Mouse (Mus musculus): ENCODE data around the gene Bpifb2. TPM values are rescaled to one million over a fixed set of nuclear protein-coding genes. Genes with fewer than 3 reads are reported as not detected.

Bpifb2 gene
- total RNA-seq, 1 experiment = not detected

GRCm38 (mm10) chr2:153933311-153933710 lies 58.5 kb downstream of the Bpifb2 start:
- DNase-seq (ENCODE audit: low read depth, low spot score) = no peak
- no peaks in the 10 kb centered on the region for H3K36me3 ChIP-seq (ENCODE audit: control insufficient read depth, insufficient read depth, low read length, poor library complexity, severe bottlenecking)
- H3K27ac ChIP-seq (ENCODE audit: insufficient read depth, low read depth, low read length, poor library complexity, severe bottlenecking) = no peak overlapping the region
- TF ChIP-seq ZC3H11A (IDR thresholded peaks at IDR 0.05; ENCODE audit: borderline replicate concordance, low read depth, low read length) (no peak), ZNF384 (IDR thresholded peaks at IDR 0.05; ENCODE audit: low read depth, low read length) (no peak)
- H3K9ac ChIP-seq (ENCODE audit: insufficient read depth, low read depth, low read length, poor library complexity, severe bottlenecking) = no peak overlapping the region
- no peaks in the 10 kb centered on the region for H3K4me1 ChIP-seq (ENCODE audit: control insufficient read depth in 2 of 2, insufficient read depth in 2 of 2, low read length in 2 of 2, poor library complexity in 1 of 2)
- no peak overlapping the region for H3K4me3 ChIP-seq (ENCODE audit: insufficient read depth in 1 of 2, low read depth in 1 of 2, low read length in 2 of 2, poor library complexity in 1 of 2, severe bottlenecking in 1 of 2)
- in situ Hi-C loops (cut with MboI; ENCODE audit: low sequenced_read_pairs in 2 of 2, unreplicated experiment in 2 of 2) = no loop called here
- H3K9me3 ChIP-seq (ENCODE audit: control insufficient read depth, insufficient read depth, low read depth, low read length) = no peaks in the 10 kb centered on the region

GRCm38 (mm10) chr2:153935348-153935747 lies 60.5 kb downstream of the Bpifb2 start:
- Histone ChIP-seq H3K4me1 (ENCODE audit: control insufficient read depth in 2 of 2, insufficient read depth in 2 of 2, low read length in 2 of 2, poor library complexity in 1 of 2) (no peaks in the 10 kb centered on the region), H3K27ac (ENCODE audit: insufficient read depth, low read depth, low read length, poor library complexity, severe bottlenecking) (0 out of 2 replicates have a peak overlapping the region, but pooled peaks have one; percentile 2), H3K9ac (ENCODE audit: insufficient read depth, low read depth, low read length, poor library complexity, severe bottlenecking) (no peak overlapping the region), H3K4me3 (ENCODE audit: insufficient read depth in 1 of 2, low read depth in 1 of 2, low read length in 2 of 2, poor library complexity in 1 of 2, severe bottlenecking in 1 of 2) (no peak overlapping the region), H3K9me3 (ENCODE audit: control insufficient read depth, insufficient read depth, low read depth, low read length) (no peaks in the 10 kb centered on the region), H3K36me3 (ENCODE audit: control insufficient read depth, insufficient read depth, low read length, poor library complexity, severe bottlenecking) (no peaks in the 10 kb centered on the region)
- TF ChIP-seq ZC3H11A (IDR thresholded peaks at IDR 0.05; ENCODE audit: borderline replicate concordance, low read depth, low read length) (no peak), MAFK (IDR thresholded peaks at IDR 0.05; ENCODE audit: insufficient read depth, low read depth, low read length) (0 out of 2 replicates have a peak, but pooled peaks have one; percentile 15)
- in situ Hi-C loops (cut with MboI; ENCODE audit: low sequenced_read_pairs in 2 of 2, unreplicated experiment in 2 of 2) = no loop called here
- peak; percentile 30 for DNase-seq (ENCODE audit: low read depth, low spot score)

DNA sequence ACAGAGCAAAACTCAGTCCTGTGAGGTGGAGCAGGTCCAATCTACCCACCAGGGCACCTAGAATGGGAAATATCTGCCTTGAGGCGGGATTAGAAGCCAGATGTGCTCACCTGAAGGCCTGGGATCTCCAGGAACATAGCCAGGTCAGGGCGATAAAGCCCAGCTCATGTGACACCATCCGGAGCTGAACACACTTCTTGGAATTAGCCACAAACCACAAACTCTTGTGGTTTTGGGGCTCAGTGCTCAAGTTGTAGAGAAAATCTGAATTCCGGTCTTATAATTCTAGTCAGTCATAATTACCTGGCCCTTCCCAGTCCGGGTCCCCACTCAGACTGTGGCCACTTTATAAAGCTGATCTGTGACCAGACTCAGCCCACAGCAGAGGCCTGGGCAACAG lies 63.0 kb downstream of the Bpifb2 start, which contains the start of gene Bpifb4:
TSS of gene Bpifb4 (plus strand) at position 370 of the 400 bp plus-strand sequence.
- H3K9ac ChIP-seq (ENCODE audit: insufficient read depth, low read depth, low read length, poor library complexity, severe bottlenecking) = no peak within 1 kb of the TSS
- in situ Hi-C loops (cut with MboI; ENCODE audit: low sequenced_read_pairs in 2 of 2, unreplicated experiment in 2 of 2) = no loop called here
- no peak within 1 kb of the TSS for H3K4me3 ChIP-seq (ENCODE audit: insufficient read depth in 1 of 2, low read depth in 1 of 2, low read length in 2 of 2, poor library complexity in 1 of 2, severe bottlenecking in 1 of 2)
- DNase-seq (ENCODE audit: low read depth, low spot score) = no peak
- H3K9me3 ChIP-seq (ENCODE audit: control insufficient read depth, insufficient read depth, low read depth, low read length) = no peaks in the 10 kb centered on the region
- H3K36me3 ChIP-seq (ENCODE audit: control insufficient read depth, insufficient read depth, low read length, poor library complexity, severe bottlenecking) = no peaks in the 10 kb centered on the region
- TF ChIP-seq CHD2 (IDR thresholded peaks at IDR 0.05; ENCODE audit: low read depth, low read length) (no peak), MAFK (IDR thresholded peaks at IDR 0.05; ENCODE audit: insufficient read depth, low read depth, low read length) (no peak), ZC3H11A (IDR thresholded peaks at IDR 0.05; ENCODE audit: borderline replicate concordance, low read depth, low read length) (no peak), ZNF384 (IDR thresholded peaks at IDR 0.05; ENCODE audit: low read depth, low read length) (no peak), HCFC1 (IDR thresholded peaks at IDR 0.05; ENCODE audit: borderline replicate concordance, insufficient read depth, low read length) (no peak)
- no peak within 1 kb of the TSS for H3K27ac ChIP-seq (ENCODE audit: insufficient read depth, low read depth, low read length, poor library complexity, severe bottlenecking)
- H3K4me1 ChIP-seq (ENCODE audit: control insufficient read depth in 2 of 2, insufficient read depth in 2 of 2, low read length in 2 of 2, poor library complexity in 1 of 2) = no peaks in the 10 kb centered on the region

DNA sequence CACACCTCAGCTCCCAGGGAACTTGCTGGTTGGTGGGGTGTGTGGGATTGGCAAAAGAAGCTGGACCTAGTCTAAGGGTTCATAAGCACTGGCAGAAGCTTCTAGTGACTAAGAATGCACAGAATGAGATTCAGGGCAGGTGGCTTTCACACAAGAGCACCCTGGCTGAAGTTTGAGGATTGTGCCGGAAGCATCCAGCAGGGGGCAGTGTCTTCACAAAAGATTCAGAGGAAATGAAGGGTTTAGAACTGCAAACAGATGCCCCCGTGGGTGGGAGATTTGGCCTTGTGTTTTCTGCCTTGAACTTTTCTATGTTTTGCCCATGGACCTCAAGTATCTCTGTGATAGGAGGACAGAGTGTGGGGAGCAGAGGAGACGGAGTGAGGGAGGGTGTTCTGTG lies 68.7 kb downstream of the Bpifb2 start:
- Histone ChIP-seq H3K9ac (ENCODE audit: insufficient read depth, low read depth, low read length, poor library complexity, severe bottlenecking) (no peak overlapping the region), H3K27ac (ENCODE audit: insufficient read depth, low read depth, low read length, poor library complexity, severe bottlenecking) (no peak overlapping the region), H3K4me3 (ENCODE audit: insufficient read depth in 1 of 2, low read depth in 1 of 2, low read length in 2 of 2, poor library complexity in 1 of 2, severe bottlenecking in 1 of 2) (no peak overlapping the region), H3K9me3 (ENCODE audit: control insufficient read depth, insufficient read depth, low read depth, low read length) (no peaks in the 10 kb centered on the region), H3K36me3 (ENCODE audit: control insufficient read depth, insufficient read depth, low read length, poor library complexity, severe bottlenecking) (no peaks in the 10 kb centered on the region), H3K4me1 (ENCODE audit: control insufficient read depth in 2 of 2, insufficient read depth in 2 of 2, low read length in 2 of 2, poor library complexity in 1 of 2) (no peaks in the 10 kb centered on the region)
- in situ Hi-C loops (cut with MboI; ENCODE audit: low sequenced_read_pairs in 2 of 2, unreplicated experiment in 2 of 2) = no loop called here
- peak; percentile 60 for DNase-seq (ENCODE audit: low read depth, low spot score)
- TF ChIP-seq HCFC1 (IDR thresholded peaks at IDR 0.05; ENCODE audit: borderline replicate concordance, insufficient read depth, low read length) (no peak), CHD2 (IDR thresholded peaks at IDR 0.05; ENCODE audit: low read depth, low read length) (no peak)

GRCm38 (mm10) chr2:153944567-153944966 lies 69.7 kb downstream of the Bpifb2 start:
- Histone ChIP-seq H3K9me3 (ENCODE audit: control insufficient read depth, insufficient read depth, low read depth, low read length) (no peaks in the 10 kb centered on the region), H3K9ac (ENCODE audit: insufficient read depth, low read depth, low read length, poor library complexity, severe bottlenecking) (no peak overlapping the region), H3K36me3 (ENCODE audit: control insufficient read depth, insufficient read depth, low read length, poor library complexity, severe bottlenecking) (no peaks in the 10 kb centered on the region), H3K4me1 (ENCODE audit: control insufficient read depth in 2 of 2, insufficient read depth in 2 of 2, low read length in 2 of 2, poor library complexity in 1 of 2) (no peaks in the 10 kb centered on the region), H3K27ac (ENCODE audit: insufficient read depth, low read depth, low read length, poor library complexity, severe bottlenecking) (no peak overlapping the region), H3K4me3 (ENCODE audit: insufficient read depth in 1 of 2, low read depth in 1 of 2, low read length in 2 of 2, poor library complexity in 1 of 2, severe bottlenecking in 1 of 2) (no peak overlapping the region)
- TF ChIP-seq ZNF384 (IDR thresholded peaks at IDR 0.05; ENCODE audit: low read depth, low read length) (no peak), MAFK (IDR thresholded peaks at IDR 0.05; ENCODE audit: insufficient read depth, low read depth, low read length) (no peak), ZC3H11A (IDR thresholded peaks at IDR 0.05; ENCODE audit: borderline replicate concordance, low read depth, low read length) (no peak), CHD2 (IDR thresholded peaks at IDR 0.05; ENCODE audit: low read depth, low read length) (no peak)
- in situ Hi-C loops (cut with MboI; ENCODE audit: low sequenced_read_pairs in 2 of 2, unreplicated experiment in 2 of 2) = no loop called here
- DNase-seq (ENCODE audit: low read depth, low spot score) = no peak

Other genes with a start within 250 kb of the Bpifb2 start
- 9.1 and 12.7 TPM in 2 replicates for gene Commd7, start 242.3 kb upstream of the Bpifb2 start, total RNA-seq (2012; rRNA removed)
- 136 and 183 TPM in 2 replicates for gene Dnmt3b, start 225.6 kb upstream of the Bpifb2 start, total RNA-seq (2012; rRNA removed)
- gene Dnmt3c, start 178.4 kb upstream of the Bpifb2 start, total RNA-seq (2012; rRNA removed) = 0.27 TPM in 1 of 2 replicates, not detected in the other
- gene Mapre1, start 133.8 kb upstream of the Bpifb2 start, total RNA-seq (2012; rRNA removed) = 23.8 and 67.4 TPM in 2 replicates
- 1.2 TPM in 2 replicates for gene Efcab8, start 95.1 kb upstream of the Bpifb2 start, total RNA-seq (2012; rRNA removed)
- gene Sun5, start 4.0 kb upstream of the Bpifb2 start, total RNA-seq (2012; rRNA removed) = not detected in 2 replicates
- gene Bpifb6, start 25.3 kb downstream of the Bpifb2 start, total RNA-seq (2012; rRNA removed) = not detected in 2 replicates
- gene Bpifb3, start 43.2 kb downstream of the Bpifb2 start, total RNA-seq (2012; rRNA removed) = not detected in 2 replicates
- gene Bpifb4, start 63.2 kb downstream of the Bpifb2 start, total RNA-seq (2012; rRNA removed) = not detected in 2 replicates
- gene Bpifa6, start 99.9 kb downstream of the Bpifb2 start, total RNA-seq (2012; rRNA removed) = not detected in 2 replicates
- gene Bpifa2, start 133.2 kb downstream of the Bpifb2 start, total RNA-seq (2012; rRNA removed) = not detected in 2 replicates

Data from ES-E14 (cell line).